Mouse (Mus musculus) midbrain, embryonic 10.5 days (tissue): ENCODE results near the gene Chst2. TPM values are rescaled to one million over a fixed set of nuclear protein-coding genes. Genes with fewer than 3 reads are reported as not detected.

ENCODE experiments used
- DNase-seq: peaks from one replicate; pipeline ENCODE4 v3.0.0-alpha.2; 2017; ENCODE audit warnings: low spot score
- H3K27ac ChIP-seq: fragments of 300-500 bp; sonication (generic); replicated peaks from 2 replicates; pipeline ENCODE4 v1.5.1; 2016; ENCODE audit warnings: mild to moderate bottlenecking
- H3K27me3 ChIP-seq: fragments of 300-500 bp; sonication (generic); 2 replicates; pipeline ENCODE4 v1.6.1; 2016; ENCODE audit warnings: low read depth, mild to moderate bottlenecking; ENCODE audit not compliant: poor library complexity, severe bottlenecking
- H3K36me3 ChIP-seq: fragments of 300-500 bp; sonication (generic); 2 replicates; pipeline ENCODE4 v1.6.1; 2016; ENCODE audit warnings: mild to moderate bottlenecking, moderate library complexity
- H3K4me1 ChIP-seq: fragments of 300-500 bp; sonication (generic); 2 replicates; pipeline ENCODE4 v1.6.1; 2016
- H3K4me3 ChIP-seq: fragments of 300-500 bp; sonication (generic); 2 replicates; pipeline ENCODE4 v1.5.1; 2016; ENCODE audit warnings: mild to moderate bottlenecking, moderate library complexity
- H3K9me3 ChIP-seq: fragments of 300-500 bp; sonication (generic); replicated peaks from 2 replicates; pipeline ENCODE4 v1.6.1; 2016; ENCODE audit warnings: mild to moderate bottlenecking
- WGBS: fragments of 180-500 bp; shearing (Covaris S2); methylation state at CpG from one replicate; pipeline ENCODE4 v1.1.7; 2016; 5-methylcytosine and 5-hydroxymethylcytosine counted together
- polyA plus RNA-seq: library from polyadenylated mRNA; unstranded; fragments of >200 nt; fragmentation: Nextera tagmentation; extraction: Ambion mirVana; gene quantifications from 2 replicates; pipeline ENCODE4 v1.2.1, GENCODE M21; 2016

The Chst2 gene
- polyA plus RNA-seq, 1 experiment from 2014 or later = 8.8 TPM

DNA sequence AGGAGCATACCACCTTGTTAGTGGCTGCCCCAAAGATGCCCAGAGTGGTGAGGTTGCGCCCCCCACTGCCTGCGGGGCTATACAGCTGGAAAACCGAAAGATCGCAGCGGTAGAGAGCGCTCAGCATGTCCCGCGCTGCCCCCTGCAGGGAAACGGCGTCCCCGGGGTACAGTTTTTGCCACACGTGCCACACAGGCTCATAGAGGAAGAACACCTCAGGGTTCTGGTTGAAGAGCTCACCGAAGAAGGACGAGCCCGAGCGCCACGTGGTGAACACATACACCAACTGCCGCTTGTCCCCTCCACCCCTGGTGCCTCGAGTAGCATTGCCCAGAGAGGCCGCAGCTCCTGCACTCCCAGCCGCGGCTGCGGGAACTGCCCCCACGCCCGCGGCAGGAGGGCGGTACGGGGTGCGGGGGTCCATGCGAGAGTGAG lies 994 bp downstream of the Chst2 start:
- Histone ChIP-seq H3K36me3 (peaks cover 14% of the 10 kb centered on the region), H3K4me1 (peaks cover 45% of the 10 kb centered on the region), H3K27me3 (peaks cover 31% of the 10 kb centered on the region), H3K9me3 (no peaks in the 10 kb centered on the region), H3K4me3 (peak overlapping the region; percentile 84), H3K27ac (peak overlapping the region; percentile 89)
- peak; percentile 76 for DNase-seq
- WGBS = under 1% methylated on average over 30 of the region's 30 CpGs

DNA sequence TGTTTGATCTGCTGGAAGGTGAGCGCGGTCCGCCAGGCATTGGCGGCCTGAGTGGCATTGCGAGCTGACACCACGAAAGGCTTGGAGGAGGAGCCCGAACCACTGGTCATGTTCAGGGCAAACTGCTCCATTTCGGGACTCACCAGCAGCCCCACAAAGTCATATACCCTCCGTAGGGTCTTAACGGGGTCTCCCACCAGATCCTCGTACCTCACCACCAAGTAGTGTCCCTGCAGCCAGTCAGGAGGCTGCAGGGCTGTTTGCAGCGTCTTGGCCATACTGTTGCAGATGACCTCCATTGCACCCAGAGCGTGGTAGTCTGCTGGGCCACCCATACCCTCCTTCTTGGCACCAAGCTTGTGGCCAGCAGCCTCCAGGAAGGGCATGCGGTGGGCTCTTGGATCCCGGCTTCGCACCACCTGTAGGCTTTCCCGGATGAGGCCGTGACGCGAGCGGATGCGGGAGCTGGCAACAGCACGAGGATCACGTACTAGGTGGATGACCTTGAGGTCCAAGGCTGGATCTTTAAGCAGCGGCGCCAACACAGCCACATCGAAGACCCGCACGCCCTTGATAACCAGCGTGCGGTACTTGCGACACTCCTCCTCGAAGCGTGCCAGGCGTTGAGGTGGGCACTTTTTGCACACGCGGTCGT lies 1.6 kb downstream of the Chst2 start:
- peaks cover 45% of the 10 kb centered on the region for H3K4me1 ChIP-seq
- no peak for DNase-seq
- peak overlapping the region; percentile 84 for H3K4me3 ChIP-seq
- H3K27me3 ChIP-seq = peaks cover 31% of the 10 kb centered on the region
- 76% methylated on average over 38 of the region's 38 CpGs for whole genome bisulfite sequencing
- no peaks in the 10 kb centered on the region for H3K9me3 ChIP-seq
- peaks cover 14% of the 10 kb centered on the region for H3K36me3 ChIP-seq
- H3K27ac ChIP-seq = 0 out of 2 replicates have a peak overlapping the region, but pooled peaks have one; percentile 89

DNA sequence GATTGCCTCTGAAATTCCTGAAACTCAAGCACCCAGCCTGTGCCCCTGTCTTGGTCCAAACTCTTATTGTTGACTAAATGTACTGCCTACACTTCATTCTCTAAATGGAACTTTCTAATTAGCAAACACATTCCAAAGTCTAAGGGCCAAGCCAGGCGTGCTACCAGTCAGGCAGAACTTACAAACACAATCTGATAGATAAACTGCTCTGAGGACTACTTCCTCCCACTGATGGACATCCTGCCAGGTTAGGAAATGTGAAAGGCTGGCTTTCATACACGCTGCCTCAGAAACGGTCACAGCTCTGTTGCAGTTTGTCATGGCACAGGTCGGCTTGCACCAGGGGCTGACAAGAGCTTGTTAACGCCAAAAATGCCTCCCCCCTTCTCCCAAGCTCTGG lies 4.8 kb downstream of the Chst2 start:
- Histone ChIP-seq H3K36me3 (peaks cover 14% of the 10 kb centered on the region), H3K4me1 (peaks cover 34% of the 10 kb centered on the region), H3K4me3 (no peak overlapping the region), H3K27me3 (peaks cover 21% of the 10 kb centered on the region), H3K9me3 (no peaks in the 10 kb centered on the region), H3K27ac (no peak overlapping the region)
- no peak for DNase-seq
- WGBS = 69% methylated on average over 5 of the region's 5 CpGs

DNA sequence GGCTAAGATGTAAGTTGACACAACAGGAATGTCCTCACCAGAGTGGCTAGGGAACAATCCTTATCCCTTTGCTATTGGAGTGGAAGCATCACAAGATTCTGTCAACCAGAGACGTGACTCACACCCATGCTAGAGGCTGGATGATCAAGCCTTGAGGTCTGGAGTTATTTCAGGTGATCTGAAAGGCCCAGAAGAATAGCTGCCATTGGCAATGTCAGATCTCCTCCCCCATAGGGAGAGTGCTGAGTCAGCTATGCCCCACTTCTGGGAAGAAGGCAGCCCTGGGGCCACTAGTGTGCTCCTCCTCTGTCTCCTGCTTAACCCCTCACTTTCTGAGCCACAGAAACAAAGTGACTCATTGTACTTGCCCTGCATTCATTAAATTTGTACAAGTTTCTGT lies 14.5 kb downstream of the Chst2 start:
- Histone ChIP-seq H3K27me3 (no peaks in the 10 kb centered on the region), H3K36me3 (no peaks in the 10 kb centered on the region), H3K4me3 (no peak overlapping the region), H3K4me1 (peaks cover 5% of the 10 kb centered on the region; the same call in 1 of the 2 replicates), H3K27ac (no peak overlapping the region), H3K9me3 (no peaks in the 10 kb centered on the region)
- 74% methylated on average over 1 of the region's 1 CpGs for WGBS
- DNase-seq = no peak

DNA sequence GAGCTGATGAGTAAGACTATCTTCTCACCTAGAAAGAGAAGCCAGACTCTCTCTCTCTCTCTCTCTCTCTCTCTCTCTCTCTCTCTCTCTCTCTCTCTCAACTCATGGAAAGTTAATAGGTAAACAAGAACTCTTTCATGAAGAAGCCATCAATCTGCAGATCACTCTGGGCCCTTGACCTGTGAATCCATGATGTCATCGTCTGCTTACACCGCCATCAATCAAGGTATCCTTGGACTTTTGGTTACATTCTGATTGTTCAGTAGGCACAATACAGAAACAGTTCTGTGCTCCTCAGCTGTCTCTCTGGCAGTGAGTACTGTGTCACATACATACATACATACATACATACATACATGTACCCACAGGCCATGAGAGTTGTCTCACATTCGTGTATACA lies 16.6 kb downstream of the Chst2 start:
- no peaks in the 10 kb centered on the region for H3K9me3 ChIP-seq

DNA sequence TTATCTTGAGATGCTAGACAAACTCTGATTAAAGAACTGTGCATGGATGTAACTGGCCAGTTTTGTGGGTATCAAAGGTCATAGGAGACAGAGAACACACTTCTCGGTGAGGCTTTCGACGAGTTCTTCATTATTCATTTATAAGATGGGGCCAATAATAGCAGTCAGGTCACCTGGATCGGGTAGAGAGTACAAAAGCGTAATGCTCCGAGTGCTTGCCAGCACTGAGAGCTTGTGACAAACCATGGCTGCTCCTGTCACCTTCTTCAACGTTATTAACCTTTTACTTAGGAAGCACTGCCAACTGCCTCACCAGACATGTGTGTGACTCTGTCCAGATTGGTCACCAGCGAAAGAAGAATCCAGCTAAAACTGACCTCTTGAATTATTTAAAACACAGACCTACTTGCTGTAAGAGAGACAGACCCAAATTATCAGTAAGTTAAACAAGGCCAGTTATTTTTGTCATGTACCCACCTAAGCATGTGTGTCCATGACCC lies 18.6 kb downstream of the Chst2 start:
- WGBS = 87% methylated on average over 8 of the region's 8 CpGs
- DNase-seq = no peak

More for the DNA sequence above, 16.6 kb downstream of the Chst2 start:
- 89% methylated on average over 3 of the region's 3 CpGs for WGBS
- DNase-seq = no peak
- peaks cover 5% of the 10 kb centered on the region; the same call in 1 of the 2 replicates for H3K4me1 ChIP-seq
- no peak overlapping the region for H3K27ac ChIP-seq
- no peaks in the 10 kb centered on the region for H3K27me3 ChIP-seq
- H3K36me3 ChIP-seq = no peaks in the 10 kb centered on the region
- no peak overlapping the region for H3K4me3 ChIP-seq

DNA sequence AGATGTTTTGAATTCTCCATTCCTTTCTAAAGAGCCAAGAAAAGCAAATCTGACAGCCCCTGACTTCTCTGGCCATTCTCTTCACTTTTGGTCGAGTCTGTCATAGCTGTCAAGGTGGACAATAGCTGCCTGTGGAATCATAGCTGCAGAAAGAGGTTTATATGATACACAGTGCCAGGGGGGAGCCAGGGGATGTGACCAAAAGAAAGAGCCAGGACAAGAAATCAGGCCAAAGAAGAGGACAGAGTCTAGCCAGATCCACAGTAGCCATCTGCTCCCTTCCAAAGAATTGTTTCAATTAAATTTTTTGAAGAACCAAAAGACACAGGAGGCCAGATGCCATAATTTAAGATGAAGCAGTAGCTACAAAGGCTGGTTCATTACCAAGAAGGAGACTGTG lies 30.6 kb downstream of the Chst2 start:
- WGBS = 74% methylated on average over 1 of the region's 1 CpGs
- Histone ChIP-seq H3K27ac (no peak overlapping the region), H3K4me3 (no peak overlapping the region), H3K27me3 (no peaks in the 10 kb centered on the region), H3K36me3 (no peaks in the 10 kb centered on the region), H3K4me1 (no peaks in the 10 kb centered on the region), H3K9me3 (no peaks in the 10 kb centered on the region)
- no peak for DNase-seq

More for the DNA sequence above, 18.6 kb downstream of the Chst2 start:
- Histone ChIP-seq H3K9me3 (no peaks in the 10 kb centered on the region), H3K36me3 (no peaks in the 10 kb centered on the region), H3K4me3 (no peak overlapping the region), H3K27ac (no peak overlapping the region), H3K4me1 (peaks cover 5% of the 10 kb centered on the region; the same call in 1 of the 2 replicates), H3K27me3 (no peaks in the 10 kb centered on the region)

DNA sequence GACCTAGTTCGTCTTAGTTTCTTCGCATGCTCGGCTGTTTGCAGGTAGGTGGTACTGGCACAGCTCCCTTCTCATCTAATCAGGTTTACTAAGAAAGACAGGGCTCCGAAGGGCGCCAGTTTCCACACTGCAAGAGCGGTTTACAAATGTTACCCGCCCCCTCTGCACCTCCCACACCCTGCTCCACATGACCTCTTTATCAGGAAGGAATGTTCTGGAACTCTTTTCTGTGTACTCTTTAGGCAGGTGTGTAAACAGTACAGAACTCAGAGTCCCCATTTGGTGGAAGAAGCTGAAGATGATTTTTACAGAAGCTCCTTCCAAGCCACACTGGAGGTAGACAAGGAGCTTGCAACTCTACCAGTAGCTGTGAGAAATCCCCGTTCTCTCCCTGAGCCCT lies 31.2 kb downstream of the Chst2 start:
- WGBS = 88% methylated on average over 8 of the region's 8 CpGs
- Histone ChIP-seq H3K4me3 (no peak overlapping the region), H3K4me1 (no peaks in the 10 kb centered on the region), H3K36me3 (no peaks in the 10 kb centered on the region), H3K9me3 (no peaks in the 10 kb centered on the region), H3K27me3 (no peaks in the 10 kb centered on the region), H3K27ac (no peak overlapping the region)
- no peak for DNase-seq

DNA sequence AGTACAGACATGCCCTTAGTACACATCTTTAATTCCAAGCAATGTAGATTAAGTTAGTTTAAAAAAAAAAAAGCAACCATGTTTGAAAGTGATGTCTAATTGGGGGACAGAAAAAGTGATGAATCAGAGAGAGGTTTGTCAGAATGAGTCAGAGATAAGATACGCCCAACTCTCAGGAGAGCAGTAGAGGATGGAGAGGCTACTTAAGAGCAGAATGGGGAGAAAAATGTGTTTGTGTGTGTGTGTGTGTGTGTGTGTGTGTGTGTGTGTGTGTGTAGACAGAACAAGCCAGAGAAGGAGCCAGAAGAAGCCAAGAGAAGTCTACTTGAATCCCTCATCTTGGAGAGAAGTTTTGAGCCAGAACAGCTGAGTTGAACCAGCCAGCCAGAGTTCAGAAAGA lies 32.8 kb downstream of the Chst2 start:
- Histone ChIP-seq H3K4me3 (no peak overlapping the region), H3K9me3 (no peaks in the 10 kb centered on the region; the same call in 1 of the 2 replicates), H3K27ac (no peak overlapping the region), H3K4me1 (no peaks in the 10 kb centered on the region), H3K27me3 (no peaks in the 10 kb centered on the region), H3K36me3 (no peaks in the 10 kb centered on the region)
- 97% methylated on average over 1 of the region's 1 CpGs for WGBS
- no peak for DNase-seq

DNA sequence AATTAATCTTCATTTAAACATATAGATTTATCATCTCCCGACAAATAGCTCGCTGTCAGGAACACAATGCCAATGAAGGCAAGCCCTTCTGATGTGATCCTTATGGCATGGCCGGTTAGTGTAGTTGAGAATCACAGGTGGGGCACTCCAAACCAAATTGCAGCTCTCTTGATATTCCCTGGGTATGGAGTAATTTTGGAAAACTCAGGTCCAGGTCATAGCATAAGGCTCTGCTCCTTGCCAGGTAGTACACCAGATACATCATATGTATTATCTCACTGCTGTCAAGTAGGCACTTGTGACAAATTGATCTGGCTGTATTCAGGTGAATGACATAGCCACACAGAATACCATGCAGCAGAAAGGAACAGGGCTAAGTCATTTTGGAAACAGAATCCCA lies 40.6 kb downstream of the Chst2 start:
- Histone ChIP-seq H3K36me3 (no peaks in the 10 kb centered on the region), H3K27me3 (no peaks in the 10 kb centered on the region), H3K27ac (no peak overlapping the region), H3K9me3 (no peaks in the 10 kb centered on the region; the same call in 1 of the 2 replicates), H3K4me1 (no peaks in the 10 kb centered on the region), H3K4me3 (no peak overlapping the region)
- 90% methylated on average over 3 of the region's 3 CpGs for WGBS
- no peak for DNase-seq

DNA sequence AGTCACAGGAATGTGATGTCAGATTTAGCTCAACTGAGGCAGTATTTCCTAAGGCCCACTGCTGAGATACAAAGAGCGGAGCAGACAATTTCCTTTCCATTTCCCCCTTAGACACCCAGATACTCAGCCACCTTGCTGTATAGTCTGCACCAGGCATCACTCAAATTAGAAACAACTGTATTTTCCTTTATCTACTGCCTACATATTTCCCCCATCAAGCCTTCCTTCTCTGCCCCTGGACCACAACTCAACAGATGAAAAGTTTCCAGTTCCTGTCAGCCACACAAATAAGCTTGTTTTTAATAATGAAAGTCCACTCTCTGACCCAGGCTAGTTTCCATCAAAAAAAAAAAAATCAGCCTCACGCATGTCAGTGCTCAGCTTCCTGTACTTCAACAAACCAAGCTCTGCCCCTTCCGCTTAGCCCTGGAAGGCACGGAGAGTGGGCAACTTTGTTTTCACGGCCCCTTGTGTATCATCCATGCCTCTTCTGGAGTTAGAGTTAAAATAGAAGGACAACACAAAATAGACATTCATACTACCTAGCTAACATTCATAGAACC lies 52.6 kb downstream of the Chst2 start:
- no peak for DNase-seq
- no peaks in the 10 kb centered on the region for H3K27me3 ChIP-seq
- no peaks in the 10 kb centered on the region for H3K4me1 ChIP-seq
- 91% methylated on average over 5 of the region's 5 CpGs for WGBS
- H3K27ac ChIP-seq = no peak overlapping the region
- no peaks in the 10 kb centered on the region for H3K9me3 ChIP-seq
- no peaks in the 10 kb centered on the region for H3K36me3 ChIP-seq
- H3K4me3 ChIP-seq = no peak overlapping the region

DNA sequence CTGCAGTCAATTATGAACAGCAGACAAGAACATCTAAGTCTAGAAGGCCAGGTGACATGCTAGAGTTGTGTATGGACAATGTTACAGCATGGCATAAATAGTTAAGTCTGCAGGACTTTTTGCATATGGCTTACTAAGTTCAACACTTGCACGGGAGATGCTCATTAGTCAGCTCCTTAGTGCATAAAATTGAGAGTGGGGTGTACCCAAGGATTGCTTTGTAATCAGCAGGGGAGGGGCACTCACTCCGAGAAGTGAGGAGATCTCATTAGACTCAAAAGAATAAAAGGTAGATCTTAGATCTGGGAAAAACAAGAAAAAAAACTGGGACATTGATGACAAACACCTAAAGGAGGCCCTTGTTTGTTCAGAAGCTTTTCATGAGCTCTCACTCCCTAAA lies 54.6 kb downstream of the Chst2 start:
- Histone ChIP-seq H3K27me3 (no peaks in the 10 kb centered on the region), H3K9me3 (no peaks in the 10 kb centered on the region), H3K4me1 (no peaks in the 10 kb centered on the region), H3K27ac (no peak overlapping the region), H3K4me3 (no peak overlapping the region), H3K36me3 (no peaks in the 10 kb centered on the region)
- WGBS = 69% methylated on average over 2 of the region's 2 CpGs
- no peak for DNase-seq

DNA sequence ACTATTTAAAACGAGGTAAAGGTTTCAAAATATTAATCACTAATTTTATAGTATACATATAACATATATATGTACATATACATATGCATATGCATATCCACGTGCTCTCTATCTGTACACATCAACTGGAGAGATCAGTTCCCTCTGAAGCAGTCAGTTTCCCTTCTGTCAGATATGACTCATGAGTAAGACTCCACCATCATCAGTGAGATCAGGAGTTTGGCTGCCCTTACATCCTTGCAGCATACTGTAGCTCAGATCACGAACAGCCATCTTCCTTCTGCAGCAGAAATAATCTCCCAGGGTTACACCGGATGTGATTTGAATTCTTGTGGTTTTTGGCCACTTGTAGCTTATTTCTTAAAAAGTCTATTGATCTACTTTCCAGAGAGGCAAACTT lies 56.0 kb downstream of the Chst2 start:
- H3K9me3 ChIP-seq = no peaks in the 10 kb centered on the region
- H3K36me3 ChIP-seq = no peaks in the 10 kb centered on the region
- H3K4me3 ChIP-seq = no peak overlapping the region
- H3K4me1 ChIP-seq = 0 out of 2 replicates have a peak, but pooled peaks cover under 1% of the 10 kb centered on the region
- H3K27me3 ChIP-seq = no peaks in the 10 kb centered on the region
- no peak overlapping the region for H3K27ac ChIP-seq
- no peak for DNase-seq
- 86% methylated on average over 4 of the region's 4 CpGs for WGBS
